Comparison of ENCODE assay signal across 7 mouse cellular contexts in the genomic region with DNA sequence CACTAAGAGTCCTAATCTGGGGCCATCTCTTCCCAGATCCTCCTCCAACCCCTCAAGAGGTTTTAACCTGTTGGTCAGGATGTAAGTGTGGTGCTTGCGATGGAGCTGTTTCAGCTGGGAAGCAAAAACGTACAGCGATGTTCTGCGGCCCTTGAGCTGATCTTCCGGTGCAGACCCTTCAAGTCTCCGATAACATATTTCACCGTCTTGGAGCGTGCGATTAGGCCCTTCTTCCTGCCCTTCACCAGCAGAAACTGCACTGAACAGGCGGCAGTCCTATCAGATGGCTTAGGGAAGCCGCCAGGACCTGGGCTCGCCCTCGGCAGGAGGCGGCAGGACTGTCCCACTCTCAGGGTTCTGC.
A peak's percentile ranks its signal among the peaks of the same experiment; 100 is the strongest.
DNase-seq lines count a peak whose midpoint lies in the region; ATAC-seq and TF ChIP-seq lines count a peak whose summit lies in the region.

No protein-coding gene starts in this region.

- no peak for ATAC-seq in neural tube, embryonic 11.5 days (ENCODE audit: insufficient read depth, low FRiP score, low TSS enrichment)
- ATAC-seq in forebrain, embryonic 11.5 days (replicated peaks; ENCODE audit: low FRiP score) = no peak; the same call in 1 of the 2 replicates
- ATAC-seq in limb, embryonic 15.5 days (ENCODE audit: insufficient number of reproducible peaks, low FRiP score, low TSS enrichment, low read depth) = peak; percentile 49; the same call in 1 of the 2 replicates
- no peak for ATAC-seq in stomach, postnatal 0 days (ENCODE audit: low FRiP score, low TSS enrichment)

- WGBS in neural tube, embryonic 11.5 days = 4% methylated on average over 14 of the region's 14 CpGs
- 4% methylated on average over 14 of the region's 14 CpGs for WGBS in forebrain, embryonic 11.5 days
- 1% methylated on average over 14 of the region's 14 CpGs for WGBS in limb, embryonic 15.5 days
- WGBS in stomach, postnatal 0 days = under 1% methylated on average over 14 of the region's 14 CpGs

- no peaks in the 10 kb centered on the region for H3K27me3 ChIP-seq in neural tube, embryonic 11.5 days (ENCODE audit: control insufficient read depth, insufficient read depth, low read length)
- peaks cover 4% of the 10 kb centered on the region; the same call in 1 of the 2 replicates for H3K27me3 ChIP-seq in forebrain, embryonic 11.5 days (ENCODE audit: control insufficient read depth, insufficient read depth, low read length)
- no peaks in the 10 kb centered on the region for H3K27me3 ChIP-seq in limb, embryonic 15.5 days
- no peaks in the 10 kb centered on the region for H3K27me3 ChIP-seq in stomach, postnatal 0 days (ENCODE audit: control insufficient read depth, insufficient read depth, low read length)

- peak overlapping the region; percentile 61 for H3K4me3 ChIP-seq in neural tube, embryonic 11.5 days (ENCODE audit: low read depth, low read length)
- peak overlapping the region; percentile 54 for H3K4me3 ChIP-seq in forebrain, embryonic 11.5 days (ENCODE audit: low read depth, low read length)
- H3K4me3 ChIP-seq in limb, embryonic 15.5 days = peak overlapping the region; percentile 67
- H3K4me3 ChIP-seq in stomach, postnatal 0 days (ENCODE audit: low read depth, low read length) = peak overlapping the region; percentile 60

- no peak for TF ChIP-seq CTCF in stomach, postnatal 0 days (IDR thresholded peaks at IDR 0.05; ENCODE audit: low read depth)

- no peaks in the 10 kb centered on the region for H3K9me3 ChIP-seq in neural tube, embryonic 11.5 days (ENCODE audit: control insufficient read depth, low read length)
- H3K9me3 ChIP-seq in forebrain, embryonic 11.5 days (ENCODE audit: control insufficient read depth, low read length) = no peaks in the 10 kb centered on the region
- no peaks in the 10 kb centered on the region for H3K9me3 ChIP-seq in limb, embryonic 15.5 days
- no peaks in the 10 kb centered on the region for H3K9me3 ChIP-seq in stomach, postnatal 0 days (ENCODE audit: control insufficient read depth, low read length)

- H3K4me1 ChIP-seq in neural tube, embryonic 11.5 days (ENCODE audit: control insufficient read depth, insufficient read depth, low read length) = no peaks in the 10 kb centered on the region
- H3K4me1 ChIP-seq in forebrain, embryonic 11.5 days (replicated peaks; ENCODE audit: control insufficient read depth, insufficient read depth, low read length) = peaks cover 5% of the 10 kb centered on the region; the same call in 1 of the 2 replicates
- H3K4me1 ChIP-seq in limb, embryonic 15.5 days = peaks cover 17% of the 10 kb centered on the region
- H3K4me1 ChIP-seq in stomach, postnatal 0 days (replicated peaks; ENCODE audit: control insufficient read depth, insufficient read depth) = no peaks in the 10 kb centered on the region

- H3K27ac ChIP-seq in neural tube, embryonic 11.5 days (ENCODE audit: low read depth, low read length) = peak overlapping the region; percentile 81
- peak overlapping the region; percentile 84; the same call in 1 of the 2 replicates for H3K27ac ChIP-seq in forebrain, embryonic 11.5 days (ENCODE audit: low read depth, low read length)
- peak overlapping the region; percentile 91 for H3K27ac ChIP-seq in limb, embryonic 15.5 days
- H3K27ac ChIP-seq in stomach, postnatal 0 days (replicated peaks) = peak overlapping the region; percentile 93

- no peaks in the 10 kb centered on the region for H3K36me3 ChIP-seq in neural tube, embryonic 11.5 days (ENCODE audit: control insufficient read depth, insufficient read depth, low read length)
- no peaks in the 10 kb centered on the region for H3K36me3 ChIP-seq in forebrain, embryonic 11.5 days (ENCODE audit: control insufficient read depth, insufficient read depth, low read length)
- H3K36me3 ChIP-seq in limb, embryonic 15.5 days = no peaks in the 10 kb centered on the region
- no peaks in the 10 kb centered on the region for H3K36me3 ChIP-seq in stomach, postnatal 0 days (ENCODE audit: control insufficient read depth, insufficient read depth, low read length)

- no peak for DNase-seq in neural tube, embryonic 11.5 days (ENCODE audit: low spot score)
- DNase-seq in neural tube, embryonic 10.5 days (ENCODE audit: extremely low spot score, low spot score) = no peak
- no peak for DNase-seq in forebrain, embryonic 11.5 days (ENCODE audit: low spot score)
- no peak for DNase-seq in stomach, postnatal 0 days (ENCODE audit: low spot score)
- DNase-seq in left cerebral cortex, adult 11 months (ENCODE audit: low spot score) = no peak
- no peak for DNase-seq in cerebellum, adult 9-11 months

- peak overlapping the region; percentile 73 for H3K4me2 ChIP-seq in neural tube, embryonic 11.5 days (ENCODE audit: low read depth)
- H3K4me2 ChIP-seq in forebrain, embryonic 11.5 days (ENCODE audit: low read depth, low read length, severe bottlenecking) = peak overlapping the region; percentile 74
- H3K4me2 ChIP-seq in limb, embryonic 15.5 days = peak overlapping the region; percentile 72
- peak overlapping the region; percentile 78 for H3K4me2 ChIP-seq in stomach, postnatal 0 days (replicated peaks; ENCODE audit: low read depth)

- TF ChIP-seq EP300 in stomach, postnatal 0 days (optimal IDR thresholded peaks at IDR 0.05) = no peak

- peak overlapping the region; percentile 72 for H3K9ac ChIP-seq in neural tube, embryonic 11.5 days (ENCODE audit: low read length)
- peak overlapping the region; percentile 82 for H3K9ac ChIP-seq in forebrain, embryonic 11.5 days (ENCODE audit: low read length)
- H3K9ac ChIP-seq in limb, embryonic 15.5 days = peak overlapping the region; percentile 63; the same call in 1 of the 2 replicates
- H3K9ac ChIP-seq in stomach, postnatal 0 days (ENCODE audit: low read length) = peak overlapping the region; percentile 76
